Mouse (Mus musculus) Muller cell, postnatal 12 days (primary cell): ENCODE data around the gene Pafah2.

ENCODE experiments used
- DNase-seq: peaks from one replicate; pipeline ENCODE4 v3.0.0-alpha.2; 2015; ENCODE audit errors: inconsistent ontology term

Gene Pafah2

DNA sequence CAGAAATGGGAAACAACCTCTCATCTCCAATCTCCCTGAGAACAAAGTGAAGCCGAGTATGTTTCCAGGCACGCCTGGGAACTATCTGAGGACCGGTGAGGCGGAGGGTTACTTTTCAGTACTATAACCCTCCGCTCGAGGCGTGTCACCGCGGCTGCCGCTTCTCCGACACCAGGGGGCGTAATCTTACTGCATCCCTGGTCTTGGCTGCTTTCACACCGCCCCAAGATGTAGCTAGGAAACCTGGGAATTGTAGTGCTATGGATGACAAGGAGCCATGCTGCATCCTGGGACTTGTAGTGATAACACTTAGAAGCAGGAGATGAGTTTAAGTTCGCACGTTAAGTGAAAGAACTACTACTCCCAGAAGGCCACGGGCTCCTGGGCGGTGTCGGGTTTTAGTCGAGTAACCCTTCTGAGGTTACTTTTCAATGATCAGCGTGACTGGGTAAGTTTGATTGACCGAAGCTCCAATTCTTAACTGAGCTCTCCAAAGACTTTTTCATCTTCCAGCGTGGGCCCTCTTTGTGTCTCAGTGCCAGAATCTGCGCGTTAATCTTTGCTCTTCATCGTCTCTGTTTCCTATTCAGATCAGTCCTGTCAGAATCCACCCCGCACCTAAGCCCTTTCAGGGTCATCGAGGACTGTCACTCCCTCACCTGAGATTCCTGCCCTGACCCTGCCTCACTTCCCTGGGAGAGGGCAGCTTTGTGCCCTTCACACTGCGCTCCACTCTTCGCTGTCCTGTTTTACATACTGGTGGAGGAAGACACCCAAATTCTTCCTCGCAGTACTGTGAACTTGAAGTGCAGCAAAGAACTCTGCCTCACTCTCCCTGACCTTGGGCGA is at the start of gene Pafah2:
Gene Pafah2 (plus strand): TSS at position 344 of the 849 bp plus-strand sequence.
- DNase-seq, result peak; percentile 98

DNA sequence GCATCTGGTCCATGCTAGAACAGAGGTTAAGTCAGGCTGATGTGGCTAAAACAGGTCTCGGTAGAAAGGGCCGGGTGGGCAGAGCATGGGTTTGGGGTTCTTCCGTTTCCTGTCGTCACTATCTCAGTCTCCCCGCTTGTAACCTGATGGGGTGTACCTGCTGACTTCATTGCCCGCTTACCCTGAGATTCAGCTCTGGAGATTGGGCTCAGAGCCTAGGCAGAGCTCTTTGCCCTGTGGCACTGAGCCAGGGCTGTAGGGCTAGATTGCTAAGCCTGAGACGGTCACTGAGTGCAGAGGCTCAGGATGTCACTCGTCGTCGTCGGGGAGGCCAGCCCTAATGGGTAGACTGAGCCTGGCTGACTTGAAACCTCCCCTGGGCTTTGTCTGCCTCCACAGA is 48.0 kb upstream of the Pafah2 start:
- DNase-seq, result no peak

DNA sequence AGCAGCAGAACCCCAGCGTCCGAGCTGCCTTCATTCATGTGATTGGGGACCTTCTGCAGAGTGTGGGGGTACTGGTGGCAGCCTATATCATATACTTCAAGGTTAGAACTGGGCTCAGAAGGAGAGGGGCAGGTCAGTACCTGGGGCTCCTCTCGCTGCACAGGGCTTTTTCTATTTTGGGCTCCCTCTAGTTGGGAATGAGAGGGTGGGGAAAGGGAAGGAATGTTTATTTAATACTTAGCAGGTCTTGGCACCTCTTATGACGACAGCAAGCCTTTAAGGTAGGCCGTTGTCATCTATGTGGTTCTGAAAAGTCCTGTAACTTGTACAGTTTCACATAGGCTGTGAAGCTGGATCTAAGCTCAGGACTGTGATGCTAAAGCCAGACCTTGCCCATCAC is 47.6 kb upstream of the Pafah2 start:
- no peak for DNase-seq

GRCm38 (mm10) chr4:134349829-134350228 is 46.3 kb upstream of the Pafah2 start:
- no peak for DNase-seq

DNA sequence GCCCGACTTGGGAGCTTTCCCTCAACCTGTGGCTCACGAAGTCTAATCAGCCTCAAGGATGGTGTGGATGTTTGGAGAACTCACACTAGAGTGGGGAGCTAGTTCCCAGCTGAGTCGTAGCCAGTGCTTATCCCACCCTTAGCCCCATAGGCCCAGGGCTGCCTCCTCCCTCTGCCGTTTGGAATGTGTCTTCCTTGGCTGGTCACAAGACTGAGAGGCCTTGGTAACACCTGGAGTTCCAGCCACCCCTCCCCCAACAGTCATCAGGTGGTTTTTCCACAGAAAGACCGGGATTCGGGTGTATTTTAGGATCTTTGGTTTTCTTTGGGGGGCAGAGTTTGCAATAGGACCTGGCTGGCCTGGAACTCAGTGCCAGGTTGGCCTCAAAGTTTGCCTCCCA is 45.5 kb upstream of the Pafah2 start:
- DNase-seq, result no peak

DNA sequence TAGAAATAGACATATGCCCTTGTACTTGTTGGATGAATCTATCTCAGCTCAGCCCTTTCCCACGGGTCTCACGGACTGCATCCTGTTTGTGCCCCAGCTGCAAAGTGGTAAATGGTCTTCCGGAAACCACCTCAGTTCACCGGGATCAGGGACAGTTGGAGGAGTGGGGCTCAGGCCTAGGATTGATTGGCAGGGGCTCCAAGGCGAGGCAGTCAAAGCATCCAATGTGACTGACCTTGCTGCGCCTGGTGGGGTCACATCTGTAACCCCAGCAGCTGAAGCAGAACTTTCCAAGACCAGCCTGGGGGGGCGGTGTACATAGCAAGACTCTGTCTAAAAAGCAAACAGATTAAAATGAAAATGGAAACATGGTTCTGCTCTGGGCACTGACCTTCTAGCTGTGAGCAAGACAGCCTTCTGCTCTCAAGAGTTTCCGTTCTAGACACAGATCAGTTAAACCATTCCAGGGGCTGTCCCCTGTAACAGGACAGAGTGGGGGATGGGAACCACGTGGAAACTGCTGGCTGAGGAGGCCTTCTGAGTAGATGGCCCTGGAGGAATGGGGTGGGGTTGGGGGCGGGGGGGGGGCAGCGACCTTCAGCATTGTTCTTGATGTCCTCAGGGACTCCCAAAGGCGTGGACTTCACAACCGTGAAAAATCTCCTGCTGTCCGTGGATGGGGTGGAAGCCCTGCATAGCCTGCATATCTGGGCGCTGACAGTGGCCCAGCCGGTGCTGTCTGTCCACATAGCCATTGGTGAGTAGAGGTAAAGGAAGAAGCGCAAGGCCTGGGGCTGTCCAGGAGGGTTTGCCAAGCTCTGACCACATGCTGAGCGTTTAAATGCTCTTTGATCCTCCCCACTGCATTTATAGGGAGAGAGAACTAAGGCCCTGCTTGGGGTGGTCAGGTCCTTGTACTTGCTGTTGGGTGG is 44.5 kb upstream of the Pafah2 start:
- DNase-seq, result no peak

GRCm38 (mm10) chr4:134352261-134352707 is 43.8 kb upstream of the Pafah2 start:
- no peak for DNase-seq

DNA sequence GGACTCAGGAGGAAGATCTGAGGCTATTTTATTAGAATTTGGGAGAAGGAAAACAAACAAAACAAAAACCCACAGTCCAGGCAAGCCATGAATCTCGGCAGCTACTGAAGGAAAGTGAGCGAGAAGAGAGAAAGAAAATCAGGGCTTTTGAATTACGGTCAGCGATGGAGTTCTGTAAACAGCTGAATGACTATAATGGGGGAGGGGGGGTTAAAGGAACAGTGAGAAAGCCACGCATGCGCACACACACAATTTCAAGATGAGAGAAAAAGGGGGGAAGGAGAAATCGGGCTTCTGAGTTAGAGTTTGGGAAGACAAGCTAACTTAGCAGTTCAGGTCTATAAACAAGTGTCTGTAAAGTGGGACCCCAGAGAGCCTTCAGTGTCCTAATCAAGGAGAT is 43.2 kb upstream of the Pafah2 start:
- DNase-seq, result no peak

GRCm38 (mm10) chr4:134353527-134354409 is 42.4 kb upstream of the Pafah2 start:
- no peak for DNase-seq

DNA sequence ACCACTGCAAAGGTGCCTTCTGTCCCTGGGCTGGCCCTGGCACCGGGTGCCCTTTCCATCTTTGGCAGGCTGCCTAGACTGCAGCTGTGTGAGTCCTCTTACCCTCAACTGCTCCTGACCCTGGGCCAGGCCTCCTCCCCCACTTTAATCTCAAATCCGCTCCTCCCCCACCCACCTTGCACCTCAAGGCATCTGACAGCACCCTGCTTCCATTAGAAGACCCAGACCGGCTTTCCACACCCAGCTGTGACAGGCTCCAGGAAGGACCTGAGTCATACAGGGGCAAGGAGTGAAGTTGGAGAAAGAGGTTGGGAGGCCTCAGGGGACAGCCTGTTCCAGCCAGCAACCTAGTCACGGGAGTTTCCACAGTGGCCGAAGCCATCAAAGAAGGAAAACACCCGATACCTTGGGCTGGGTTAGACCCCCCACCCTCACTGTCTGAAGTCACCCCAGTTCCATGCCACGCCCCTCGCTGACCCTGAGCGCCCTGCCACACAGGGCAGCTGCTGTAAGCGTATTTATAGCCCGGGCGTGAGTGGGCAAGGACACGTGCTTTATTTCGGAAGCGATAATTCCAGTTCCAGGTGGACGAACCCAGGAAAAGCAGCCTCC is 40.2 kb upstream of the Pafah2 start:
- DNase-seq, result peak; percentile 12

- peak; percentile 51 for DNase-seq
Measured at GRCm38 (mm10) chr4:134356591-134357460, 39.3 kb upstream of the Pafah2 start.

GRCm38 (mm10) chr4:134357461-134357771 is 38.7 kb upstream of the Pafah2 start:
- DNase-seq, result no peak

GRCm38 (mm10) chr4:134359649-134360048 is 36.5 kb upstream of the Pafah2 start:
- DNase-seq, result no peak

DNA sequence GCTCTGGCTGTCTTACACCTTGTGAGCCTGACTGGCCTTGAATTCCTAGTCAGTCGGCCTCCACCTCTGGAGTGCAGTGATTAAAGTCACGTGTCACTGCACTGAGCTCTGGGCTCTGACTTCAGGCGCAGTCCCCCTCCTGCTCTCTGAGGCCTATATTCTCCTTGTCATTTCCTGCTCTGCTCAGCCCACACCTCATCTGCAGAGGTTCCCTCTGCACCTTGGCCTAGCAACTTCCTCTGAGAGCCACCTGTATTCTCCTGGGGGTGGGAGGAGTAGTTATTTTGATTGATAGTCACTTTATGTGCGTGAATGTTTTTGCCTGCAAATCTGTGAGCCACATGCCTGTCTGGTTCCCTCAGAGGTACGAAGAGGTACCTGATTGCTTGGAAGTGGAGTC is 34.9 kb upstream of the Pafah2 start:
- no peak for DNase-seq

- DNase-seq, result no peak
Measured at GRCm38 (mm10) chr4:134362124-134362523, 34.0 kb upstream of the Pafah2 start.

GRCm38 (mm10) chr4:134362586-134362985 is 33.5 kb upstream of the Pafah2 start:
- no peak for DNase-seq

DNA sequence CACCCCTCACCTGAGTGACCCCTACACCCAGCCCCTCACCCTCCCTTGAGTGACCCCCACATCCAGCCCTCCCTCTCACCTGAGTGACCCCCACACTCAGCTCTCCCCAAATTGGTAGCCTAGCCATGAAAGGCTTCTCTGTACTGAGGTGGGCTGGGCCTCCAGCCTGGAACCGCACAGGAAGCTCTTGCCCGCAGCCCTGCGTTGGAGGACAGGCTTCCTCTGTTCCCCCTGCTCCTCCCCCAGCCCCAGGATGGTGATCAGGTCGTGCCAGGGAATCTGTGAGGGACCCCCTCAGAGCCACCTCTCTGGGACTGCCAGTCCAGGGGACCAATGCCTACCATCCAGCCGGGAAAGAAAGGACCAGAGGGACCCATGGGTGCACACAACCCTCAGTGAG is 30.8 kb upstream of the Pafah2 start:
- no peak for DNase-seq

DNA sequence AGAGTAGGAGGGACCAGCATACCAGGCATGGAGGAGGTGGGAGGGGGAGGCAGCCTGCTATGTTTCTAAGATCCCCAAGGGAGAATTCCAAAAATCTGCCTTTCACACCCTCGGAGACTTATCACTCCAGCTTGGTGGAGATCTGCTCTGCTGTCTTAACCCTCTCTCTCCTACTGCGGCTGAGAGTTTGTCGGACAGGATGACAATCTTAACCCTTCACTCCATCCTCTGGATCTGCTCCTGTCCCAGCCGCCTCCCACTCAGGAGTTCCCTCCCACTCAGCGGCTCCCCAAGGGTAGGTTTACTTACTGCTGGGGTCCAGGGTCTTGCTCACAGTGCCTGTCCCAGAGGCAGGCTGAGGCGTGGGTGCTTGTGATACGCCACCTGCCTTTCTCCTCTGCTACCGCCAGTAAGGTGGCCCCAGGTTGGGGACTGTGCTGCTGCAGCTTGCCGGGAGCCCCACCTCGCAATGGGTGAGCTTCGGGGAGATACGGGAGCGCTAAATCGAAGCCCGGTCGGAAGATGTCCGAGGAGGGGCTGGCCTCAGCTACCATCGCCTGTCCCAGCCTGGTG is 25.4 kb upstream of the Pafah2 start:
- DNase-seq, result no peak

GRCm38 (mm10) chr4:134371316-134371855 is 24.7 kb upstream of the Pafah2 start:
- no peak for DNase-seq

DNA sequence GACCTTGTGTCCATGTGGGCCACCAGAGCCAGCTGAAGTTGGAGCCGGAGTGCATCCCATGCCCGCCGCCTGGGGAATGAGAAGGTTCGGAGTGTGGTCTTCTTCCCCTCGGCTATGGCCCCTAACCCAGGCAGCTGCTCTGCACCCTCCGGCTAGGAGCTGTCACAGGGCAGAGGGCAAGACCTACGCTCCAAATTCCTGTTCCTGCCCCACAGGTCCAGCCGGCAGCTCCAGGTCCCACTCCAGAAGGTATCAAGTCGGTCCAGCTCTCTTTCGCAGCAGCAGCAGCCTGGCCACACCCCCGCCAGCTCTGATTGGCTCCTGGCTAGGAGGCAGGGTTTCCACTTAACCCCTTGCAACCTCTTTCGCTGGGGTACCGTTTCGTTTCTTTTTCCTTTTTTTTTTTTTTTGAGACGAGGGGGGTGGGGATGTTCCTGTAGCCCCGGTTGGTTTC is 23.8 kb upstream of the Pafah2 start:
- DNase-seq, result peak; percentile 80
